In the genomic region with DNA sequence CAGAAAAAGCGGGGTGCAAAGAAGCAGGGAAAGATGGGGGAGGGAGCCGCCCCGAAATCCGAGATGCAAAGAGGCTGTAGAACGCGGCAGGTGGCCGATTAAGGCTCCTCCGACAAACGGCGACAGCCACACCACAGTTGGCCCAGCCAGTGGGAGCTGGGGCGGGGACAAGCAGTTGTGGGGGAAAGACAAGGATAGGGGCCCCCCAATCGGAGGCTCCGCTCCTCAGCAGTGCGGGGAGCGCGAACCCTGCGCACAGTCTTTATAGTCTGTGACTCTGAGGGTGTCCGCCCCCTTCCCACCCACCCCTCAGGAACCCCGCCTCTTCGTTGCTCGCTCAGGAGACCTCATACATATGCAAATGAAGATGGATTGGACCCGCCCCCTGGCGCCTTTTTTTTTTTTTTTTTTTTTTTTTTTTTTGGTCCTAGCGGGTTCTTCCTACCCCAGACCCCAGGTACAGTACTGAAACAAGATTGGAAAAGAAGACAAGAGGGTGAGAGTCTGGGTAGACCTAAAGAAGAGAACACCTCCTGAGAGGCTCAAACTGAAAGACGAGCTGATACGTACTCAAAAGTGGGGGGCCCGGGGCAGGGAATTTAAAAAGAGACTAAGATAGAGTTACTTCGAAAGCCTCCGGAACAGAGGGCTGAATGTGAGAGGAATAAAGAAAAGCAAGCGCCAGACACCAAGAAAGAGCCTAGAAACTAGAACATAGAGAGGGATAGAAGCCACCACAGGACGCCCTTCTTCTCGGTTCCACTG, we compare ENCODE assay signal across 8 mouse cellular contexts. TPM values are rescaled to one million over a fixed set of nuclear protein-coding genes. Genes with fewer than 3 reads are reported as not detected.
DNase-seq lines count a peak whose midpoint lies in the region; ATAC-seq and TF ChIP-seq lines count a peak whose summit lies in the region.

A gene (minus strand): TSS at position 217 of the 765 bp plus-strand sequence.

- H3K36me3 ChIP-seq in embryonic facial prominence, embryonic 12.5 days = no peaks in the 10 kb centered on the region
- H3K36me3 ChIP-seq in kidney, adult 2 months (ENCODE audit: control insufficient read depth, insufficient read depth, low read length) = no peaks in the 10 kb centered on the region

- H3K9ac ChIP-seq in embryonic facial prominence, embryonic 12.5 days = peak within 1 kb of the TSS; percentile 68

- DNase-seq in left cerebral cortex, adult 18-20 months (ENCODE audit: low spot score in 2 of 2) = peak; percentile 67 to 73
- no peak for DNase-seq in left cerebral cortex, adult 11 months (ENCODE audit: low spot score)
- peak; percentile 73 to 77 for DNase-seq in heart, adult 18-20 months
- peak; percentile 72 for DNase-seq in kidney, adult 2 months
- DNase-seq in liver = peak; percentile 95
- DNase-seq in spleen, postnatal 4 days (ENCODE audit: low spot score in 2 of 2) = peak; percentile 85 to 91

- H3K27ac ChIP-seq in embryonic facial prominence, embryonic 12.5 days = peak within 1 kb of the TSS; percentile 51
- H3K27ac ChIP-seq in kidney, adult 2 months (ENCODE audit: insufficient read depth, low read depth, low read length) = no peak within 1 kb of the TSS

- H3K9me3 ChIP-seq in embryonic facial prominence, embryonic 12.5 days = no peaks in the 10 kb centered on the region

- TF ChIP-seq CTCF in kidney, adult 2 months (conservative IDR thresholded peaks at IDR 0.05; ENCODE audit: insufficient read depth, insufficient read length, low read depth, low read length) = no peak

- peaks cover 15% of the 10 kb centered on the region for H3K27me3 ChIP-seq in embryonic facial prominence, embryonic 12.5 days
- H3K27me3 ChIP-seq in kidney, adult 2 months (replicated peaks; ENCODE audit: control insufficient read depth, insufficient read depth, low read length) = peaks cover 2% of the 10 kb centered on the region; the same call in 1 of the 2 replicates

- TF ChIP-seq POLR2A in kidney, adult 2 months (IDR thresholded peaks at IDR 0.05; ENCODE audit: low read depth, low read length) = peak; percentile 66

- peaks cover 22% of the 10 kb centered on the region for H3K4me1 ChIP-seq in embryonic facial prominence, embryonic 12.5 days
- H3K4me1 ChIP-seq in kidney, adult 2 months (ENCODE audit: control insufficient read depth, insufficient read depth, low read length) = no peaks in the 10 kb centered on the region

- H3K4me3 ChIP-seq in embryonic facial prominence, embryonic 12.5 days = peak within 1 kb of the TSS; percentile 58
- H3K4me3 ChIP-seq in kidney, adult 2 months (ENCODE audit: insufficient read depth, low read depth, low read length) = peak within 1 kb of the TSS; percentile 54

- peak; percentile 83 for ATAC-seq in embryonic facial prominence, embryonic 12.5 days (ENCODE audit: insufficient number of reproducible peaks, insufficient read depth, low FRiP score, low TSS enrichment)
- ATAC-seq in monocyte, adult 5-6 weeks (replicated peaks; ENCODE audit: insufficient number of reproducible peaks, low FRiP score, low TSS enrichment, poor library complexity, severe bottlenecking) = peak; percentile 42

- peak within 1 kb of the TSS; percentile 100 for H3K4me2 ChIP-seq in embryonic facial prominence, embryonic 12.5 days (replicated peaks)

- 1% methylated on average over 32 of the region's 32 CpGs for WGBS in embryonic facial prominence, embryonic 12.5 days
- 3% methylated on average over 32 of the region's 32 CpGs for WGBS in kidney, adult 2 months

RNA-seq across cellular contexts. Expression of the gene that starts here (rescaled TPM):
- total RNA-seq in left cerebral cortex, adult 18-20 months (2021) = 100 to 1,000 TPM; 392 to 424 TPM
- 4.2 and 5.3 TPM in 2 replicates for polyA plus RNA-seq in embryonic facial prominence, embryonic 12.5 days (2016; fragmentation: Nextera tagmentation; extraction: Ambion mirVana)
- 10 to 100 TPM; 15.2 to 16.4 TPM for total RNA-seq in heart, adult 18-20 months (2021)
- 20.0 and 22.5 TPM in 2 replicates for polyA plus RNA-seq in kidney, adult 2 months (2012; rRNA removed)
- total RNA-seq in monocyte, adult 5-6 weeks (2017) = not detected in 3 replicates

Comparison
In these comparisons a context has a peak if more than half of its experiments do, and no peak if none do; other contexts are left out.
1. RNA of the gene that starts here (total RNA-seq): 392 to 424 TPM in left cerebral cortex, adult 18-20 months; 15.2 to 16.4 TPM in heart, adult 18-20 months and not detected in monocyte, adult 5-6 weeks; every median in the first group is over 10 times any median in the second.
2. Peak in ATAC-seq in monocyte, adult 5-6 weeks; RNA of the gene not detected or under 1 TPM.